Mouse (Mus musculus): ENCODE results near the gene Unc13d. TPM values are rescaled to one million over a fixed set of nuclear protein-coding genes. Genes with fewer than 3 reads are reported as not detected.

The Unc13d gene
- polyA plus RNA-seq, 1 experiment from 2014 or later = 44.8 TPM

DNA sequence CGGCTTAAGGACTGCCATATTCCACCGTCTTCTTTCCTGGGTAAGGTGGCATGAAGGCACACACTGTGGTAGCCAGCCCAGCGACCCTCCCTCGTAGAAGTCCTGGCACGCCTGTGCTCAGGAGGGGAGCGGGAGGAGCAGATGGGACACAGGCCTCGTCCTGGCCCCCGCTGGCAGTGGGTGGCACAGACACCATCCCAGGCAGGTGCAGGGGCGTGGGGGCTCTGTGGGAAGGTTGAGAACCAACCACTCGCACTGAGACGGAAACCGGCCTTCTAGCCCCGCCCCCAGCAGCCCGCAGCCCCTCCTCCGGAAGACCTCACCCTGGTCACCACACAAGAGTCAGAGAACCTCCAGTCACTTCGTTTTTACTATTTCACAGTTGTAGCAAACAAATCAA is 460 bp upstream of the Unc13d start:
- peak overlapping the region; percentile 94 for H3K9ac ChIP-seq (ENCODE audit: low read depth, low read length)
- peak; percentile 73 for DNase-seq (ENCODE audit: low spot score)
- H3K36me3 ChIP-seq (ENCODE audit: control insufficient read depth, insufficient read depth, low read length) = peaks cover 26% of the 10 kb centered on the region
- 8% methylated on average over 16 of the region's 16 CpGs for WGBS
- H3K4me3 ChIP-seq (ENCODE audit: low read depth, low read length) = peak overlapping the region; percentile 68
- H3K27ac ChIP-seq (ENCODE audit: low read depth, low read length) = peak overlapping the region; percentile 100
- peak overlapping the region; percentile 96 for H3K4me2 ChIP-seq
- peaks cover 55% of the 10 kb centered on the region for H3K4me1 ChIP-seq (replicated peaks; ENCODE audit: control insufficient read depth, insufficient read depth, low read length)
- no peaks in the 10 kb centered on the region for H3K27me3 ChIP-seq (replicated peaks; ENCODE audit: control insufficient read depth, insufficient read depth, low read length)
- no peaks in the 10 kb centered on the region for H3K9me3 ChIP-seq (ENCODE audit: control insufficient read depth, low read length)
- peak; percentile 37 for ATAC-seq (replicated peaks; ENCODE audit: low FRiP score)

DNA sequence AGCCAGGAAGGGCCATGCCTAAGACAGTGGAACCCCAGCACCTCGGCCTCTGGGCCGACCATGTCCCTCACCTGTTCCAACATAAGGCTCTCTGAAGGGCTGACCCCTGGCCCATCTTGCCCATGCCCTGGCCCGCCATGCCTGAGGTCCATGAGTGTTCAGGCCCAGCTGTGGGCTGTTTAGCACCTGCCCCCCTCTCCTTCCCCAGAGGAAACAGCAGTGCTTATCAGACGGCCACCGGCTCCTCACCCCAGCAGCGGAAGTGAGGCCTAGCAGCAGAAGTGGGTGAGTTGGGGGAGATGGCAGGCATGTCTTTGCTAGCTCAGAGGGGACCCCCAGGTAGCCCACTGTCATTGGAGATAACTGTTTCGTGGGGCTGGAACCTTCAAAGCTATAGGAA is 925 bp downstream of the Unc13d start:
- peak overlapping the region; percentile 96 for H3K4me2 ChIP-seq
- no peaks in the 10 kb centered on the region for H3K9me3 ChIP-seq (ENCODE audit: control insufficient read depth, low read length)
- no peaks in the 10 kb centered on the region for H3K27me3 ChIP-seq (replicated peaks; ENCODE audit: control insufficient read depth, insufficient read depth, low read length)
- no peak for DNase-seq (ENCODE audit: low spot score)
- H3K9ac ChIP-seq (ENCODE audit: low read depth, low read length) = peak overlapping the region; percentile 94
- 31% methylated on average over 7 of the region's 7 CpGs for WGBS
- H3K27ac ChIP-seq (ENCODE audit: low read depth, low read length) = peak overlapping the region; percentile 100
- ATAC-seq (replicated peaks; ENCODE audit: low FRiP score) = peak; percentile 65
- peaks cover 56% of the 10 kb centered on the region for H3K4me1 ChIP-seq (replicated peaks; ENCODE audit: control insufficient read depth, insufficient read depth, low read length)
- H3K4me3 ChIP-seq (ENCODE audit: low read depth, low read length) = peak overlapping the region; percentile 68
- H3K36me3 ChIP-seq (ENCODE audit: control insufficient read depth, insufficient read depth, low read length) = peaks cover 18% of the 10 kb centered on the region; the same call in 1 of the 2 replicates

DNA sequence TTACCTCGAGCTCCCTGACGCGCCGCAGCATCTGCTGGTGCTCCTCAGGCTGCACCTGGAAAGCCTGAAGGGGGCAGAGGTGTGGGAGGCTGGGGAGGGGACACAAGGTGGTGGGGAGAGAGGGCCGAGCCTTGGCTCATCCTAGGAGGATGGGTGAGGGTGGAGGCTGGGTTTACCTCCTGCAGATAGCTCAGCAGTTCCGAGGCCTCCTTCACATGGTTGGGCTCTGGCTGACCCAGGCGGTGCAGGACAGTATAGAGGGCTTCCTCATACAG is 1.6 kb downstream of the Unc13d start:
- H3K9ac ChIP-seq (ENCODE audit: low read depth, low read length) = peak overlapping the region; percentile 94
- peak overlapping the region; percentile 68 for H3K4me3 ChIP-seq (ENCODE audit: low read depth, low read length)
- H3K27ac ChIP-seq (ENCODE audit: low read depth, low read length) = peak overlapping the region; percentile 100

DNA sequence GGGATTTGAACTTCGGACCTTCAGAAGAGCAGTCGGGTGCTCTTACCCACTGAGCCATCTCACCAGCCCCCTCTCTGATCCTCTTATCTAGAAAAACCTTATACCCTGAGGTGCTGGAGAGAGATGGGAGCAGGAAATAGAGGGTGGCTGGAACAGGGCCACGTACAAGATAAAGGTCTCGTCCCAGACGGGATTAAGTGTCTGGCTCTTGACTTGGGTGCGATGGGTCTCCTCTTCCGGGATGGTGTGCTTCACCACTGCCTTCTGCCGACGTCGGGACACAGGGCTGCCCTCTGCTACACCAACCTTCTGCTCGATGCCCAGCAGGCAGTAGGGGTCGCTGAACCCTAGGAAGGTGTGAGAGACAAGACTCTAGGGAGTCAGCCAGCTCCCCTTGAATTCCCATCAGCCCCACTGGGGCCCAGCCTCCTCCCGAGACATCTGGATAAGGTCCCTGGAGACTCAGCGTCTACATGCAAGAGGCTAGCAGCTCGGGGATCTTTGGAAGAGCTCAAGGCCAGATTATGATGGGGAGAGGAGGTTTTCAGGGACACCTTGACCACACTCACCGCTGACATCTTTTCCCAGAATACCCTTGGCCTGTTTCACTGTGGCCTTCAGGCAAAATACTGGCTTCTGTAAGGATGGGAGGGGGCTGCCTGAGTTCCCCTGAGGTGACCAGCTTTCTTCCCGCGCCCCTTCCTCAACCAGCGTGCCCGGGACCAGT is 2.1 kb downstream of the Unc13d start:
- WGBS = 29% methylated on average over 20 of the region's 20 CpGs
- Histone ChIP-seq H3K4me3 (ENCODE audit: low read depth, low read length) (peak overlapping the region; percentile 68), H3K9me3 (ENCODE audit: control insufficient read depth, low read length) (no peaks in the 10 kb centered on the region), H3K27me3 (replicated peaks; ENCODE audit: control insufficient read depth, insufficient read depth, low read length) (no peaks in the 10 kb centered on the region), H3K36me3 (ENCODE audit: control insufficient read depth, insufficient read depth, low read length) (peaks cover 12% of the 10 kb centered on the region; the same call in 1 of the 2 replicates), H3K27ac (ENCODE audit: low read depth, low read length) (peak overlapping the region; percentile 100), H3K4me1 (replicated peaks; ENCODE audit: control insufficient read depth, insufficient read depth, low read length) (peaks cover 56% of the 10 kb centered on the region), H3K4me2 (peak overlapping the region; percentile 96), H3K9ac (ENCODE audit: low read depth, low read length) (peak overlapping the region; percentile 94)
- peak; percentile 11; the same call in 1 of the 2 replicates for ATAC-seq (replicated peaks; ENCODE audit: low FRiP score)
- DNase-seq (ENCODE audit: low spot score) = peak; percentile 63

More for the DNA sequence above, 1.6 kb downstream of the Unc13d start:
- Histone ChIP-seq H3K9me3 (ENCODE audit: control insufficient read depth, low read length) (no peaks in the 10 kb centered on the region), H3K4me2 (peak overlapping the region; percentile 96), H3K27me3 (replicated peaks; ENCODE audit: control insufficient read depth, insufficient read depth, low read length) (no peaks in the 10 kb centered on the region), H3K36me3 (ENCODE audit: control insufficient read depth, insufficient read depth, low read length) (peaks cover 15% of the 10 kb centered on the region; the same call in 1 of the 2 replicates), H3K4me1 (replicated peaks; ENCODE audit: control insufficient read depth, insufficient read depth, low read length) (peaks cover 56% of the 10 kb centered on the region)
- DNase-seq (ENCODE audit: low spot score) (no peak), ATAC-seq (replicated peaks; ENCODE audit: low FRiP score) (no peak; the same call in 1 of the 2 replicates)
- 41% methylated on average over 7 of the region's 7 CpGs for WGBS

DNA sequence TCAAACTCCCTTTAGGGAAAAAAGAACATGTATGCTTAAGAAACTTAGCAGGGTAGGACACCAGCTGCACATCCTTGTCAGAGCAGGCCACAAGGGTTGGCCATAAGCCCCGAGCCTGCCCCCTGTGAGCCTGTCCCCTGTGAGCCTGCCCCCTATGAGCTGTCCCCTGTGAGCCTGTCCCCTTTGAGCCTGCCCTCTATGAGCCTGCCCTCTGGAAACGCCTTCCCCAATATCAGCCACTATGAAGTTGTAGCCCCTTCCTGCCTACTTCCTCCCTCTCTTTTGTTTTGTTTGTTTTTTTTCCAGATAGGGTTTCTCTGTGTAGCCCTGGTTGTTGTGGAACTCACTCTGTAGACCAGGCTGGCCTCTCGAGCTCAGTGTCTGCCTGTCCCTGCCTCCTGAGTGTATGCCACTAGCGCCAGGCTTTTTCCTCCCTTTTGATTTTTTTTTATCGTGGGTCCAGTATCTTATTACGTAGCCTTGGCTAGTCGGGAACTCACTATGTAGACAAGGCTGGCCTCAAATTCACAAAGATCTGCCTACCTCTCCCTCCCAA is 3.2 kb downstream of the Unc13d start:
- Histone ChIP-seq H3K9ac (ENCODE audit: low read depth, low read length) (no peak overlapping the region), H3K9me3 (ENCODE audit: control insufficient read depth, low read length) (no peaks in the 10 kb centered on the region), H3K4me3 (ENCODE audit: low read depth, low read length) (no peak overlapping the region), H3K36me3 (ENCODE audit: control insufficient read depth, insufficient read depth, low read length) (peaks cover 9% of the 10 kb centered on the region; the same call in 1 of the 2 replicates), H3K4me2 (no peak overlapping the region), H3K4me1 (replicated peaks; ENCODE audit: control insufficient read depth, insufficient read depth, low read length) (peaks cover 45% of the 10 kb centered on the region), H3K27me3 (replicated peaks; ENCODE audit: control insufficient read depth, insufficient read depth, low read length) (no peaks in the 10 kb centered on the region), H3K27ac (ENCODE audit: low read depth, low read length) (peak overlapping the region; percentile 35; the same call in 1 of the 2 replicates)
- 49% methylated on average over 7 of the region's 7 CpGs for WGBS
- ATAC-seq (replicated peaks; ENCODE audit: low FRiP score) = no peak
- DNase-seq (ENCODE audit: low spot score) = no peak

DNA sequence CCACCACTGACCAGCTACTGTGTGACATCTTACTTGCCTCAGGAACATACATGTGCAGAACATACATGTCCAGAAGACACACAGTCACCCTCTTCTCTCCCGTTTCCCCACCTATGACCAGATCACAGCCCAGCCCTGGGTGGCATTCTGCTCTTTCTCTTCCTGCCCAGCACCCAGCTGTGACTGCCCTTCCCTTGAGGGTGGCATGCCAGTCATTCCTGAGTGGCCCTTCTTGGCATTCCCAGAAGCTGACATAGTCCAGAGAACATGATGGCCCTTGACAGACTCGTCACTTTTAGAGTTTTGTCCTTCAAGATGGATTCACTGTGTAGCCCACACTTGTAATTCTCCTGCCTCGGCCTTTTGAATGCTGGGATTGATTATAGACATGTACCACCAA is 5.2 kb downstream of the Unc13d start:
- no peak for DNase-seq (ENCODE audit: low spot score)
- 85% methylated on average over 3 of the region's 3 CpGs for WGBS

DNA sequence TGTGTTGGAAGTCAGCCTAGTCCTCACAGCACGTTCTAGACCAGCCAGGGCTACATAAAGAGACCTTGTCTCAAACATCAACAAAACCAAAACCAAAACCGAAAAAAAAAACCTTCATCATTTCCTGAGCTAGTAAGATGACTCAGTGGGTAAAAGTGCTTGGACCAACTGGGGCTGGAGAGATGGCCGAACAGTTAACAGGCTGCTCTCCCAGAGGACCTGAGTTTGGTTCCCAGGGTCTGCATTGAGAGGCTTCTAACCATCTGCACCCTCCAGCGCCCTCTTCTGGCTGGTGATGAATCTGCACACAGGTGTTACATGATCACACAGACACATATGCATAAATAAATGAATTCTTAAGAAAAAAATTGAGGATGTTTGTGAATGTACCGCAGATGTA is 6.3 kb downstream of the Unc13d start:
- H3K27ac ChIP-seq (ENCODE audit: low read depth, low read length) = no peak overlapping the region
- DNase-seq (ENCODE audit: low spot score) = no peak
- H3K9ac ChIP-seq (ENCODE audit: low read depth, low read length) = no peak overlapping the region
- H3K4me3 ChIP-seq (ENCODE audit: low read depth, low read length) = no peak overlapping the region
- no peak for ATAC-seq (replicated peaks; ENCODE audit: low FRiP score)
- 51% methylated on average over 5 of the region's 5 CpGs for WGBS
- no peak overlapping the region for H3K4me2 ChIP-seq
- no peaks in the 10 kb centered on the region for H3K27me3 ChIP-seq (replicated peaks; ENCODE audit: control insufficient read depth, insufficient read depth, low read length)
- H3K9me3 ChIP-seq (ENCODE audit: control insufficient read depth, low read length) = no peaks in the 10 kb centered on the region
- 0 out of 2 replicates have a peak, but pooled peaks cover 4% of the 10 kb centered on the region for H3K36me3 ChIP-seq (ENCODE audit: control insufficient read depth, insufficient read depth, low read length)
- peaks cover 18% of the 10 kb centered on the region for H3K4me1 ChIP-seq (replicated peaks; ENCODE audit: control insufficient read depth, insufficient read depth, low read length)

More for the DNA sequence above, 5.2 kb downstream of the Unc13d start:
- Histone ChIP-seq H3K4me3 (ENCODE audit: low read depth, low read length) (no peak overlapping the region), H3K4me1 (replicated peaks; ENCODE audit: control insufficient read depth, insufficient read depth, low read length) (peaks cover 27% of the 10 kb centered on the region), H3K36me3 (ENCODE audit: control insufficient read depth, insufficient read depth, low read length) (0 out of 2 replicates have a peak, but pooled peaks cover 3% of the 10 kb centered on the region), H3K4me2 (no peak overlapping the region), H3K27me3 (replicated peaks; ENCODE audit: control insufficient read depth, insufficient read depth, low read length) (no peaks in the 10 kb centered on the region), H3K9me3 (ENCODE audit: control insufficient read depth, low read length) (no peaks in the 10 kb centered on the region), H3K27ac (ENCODE audit: low read depth, low read length) (no peak overlapping the region), H3K9ac (ENCODE audit: low read depth, low read length) (no peak overlapping the region)
- ATAC-seq (replicated peaks; ENCODE audit: low FRiP score) = no peak

DNA sequence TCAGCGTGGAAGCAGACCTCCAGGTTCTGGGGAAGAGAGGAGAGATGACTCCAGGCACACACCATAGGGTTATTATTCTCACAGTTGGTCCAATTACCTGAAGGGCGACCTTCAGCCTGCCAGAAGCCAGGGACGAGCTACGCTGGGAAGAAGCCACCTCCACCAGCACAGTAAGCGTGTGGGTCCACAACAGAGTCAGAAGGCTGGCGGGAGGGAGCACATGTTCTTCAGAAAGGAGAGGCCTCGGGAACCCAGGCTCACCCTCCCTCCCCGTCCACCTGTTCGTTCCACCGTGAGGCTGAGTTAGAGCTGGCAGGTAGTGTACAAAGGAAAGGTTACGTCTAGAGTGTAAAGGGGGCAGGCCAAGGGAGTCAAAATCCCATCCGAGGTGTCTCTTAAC is 12.4 kb downstream of the Unc13d start:
- whole genome bisulfite sequencing = 90% methylated on average over 12 of the region's 12 CpGs
- Histone ChIP-seq H3K4me2 (no peak overlapping the region), H3K27me3 (replicated peaks; ENCODE audit: control insufficient read depth, insufficient read depth, low read length) (no peaks in the 10 kb centered on the region), H3K27ac (ENCODE audit: low read depth, low read length) (no peak overlapping the region), H3K36me3 (ENCODE audit: control insufficient read depth, insufficient read depth, low read length) (peaks cover 15% of the 10 kb centered on the region), H3K4me1 (replicated peaks; ENCODE audit: control insufficient read depth, insufficient read depth, low read length) (no peaks in the 10 kb centered on the region), H3K9me3 (ENCODE audit: control insufficient read depth, low read length) (no peaks in the 10 kb centered on the region), H3K9ac (ENCODE audit: low read depth, low read length) (no peak overlapping the region), H3K4me3 (ENCODE audit: low read depth, low read length) (no peak overlapping the region)
- DNase-seq (ENCODE audit: low spot score) (no peak), ATAC-seq (replicated peaks; ENCODE audit: low FRiP score) (no peak)

Data from liver, embryonic 11.5 days (tissue).